Mouse (Mus musculus) embryo, embryonic 11.5 days (tissue): ENCODE data around the gene 2510002D24Rik.
A peak's percentile ranks its signal among the peaks of the same experiment; 100 is the strongest.
"Not testable (repeated sequence)": the region's sequence is repeated elsewhere in the genome, so short reads cannot be mapped to it uniquely, and the experiment has no call there.

ENCODE experiments used
- DNase-seq: peaks from one replicate; pipeline ENCODE4 v3.0.0-alpha.2; 2012; ENCODE audit warnings: low read depth, low spot score

The 2510002D24Rik gene

DNA sequence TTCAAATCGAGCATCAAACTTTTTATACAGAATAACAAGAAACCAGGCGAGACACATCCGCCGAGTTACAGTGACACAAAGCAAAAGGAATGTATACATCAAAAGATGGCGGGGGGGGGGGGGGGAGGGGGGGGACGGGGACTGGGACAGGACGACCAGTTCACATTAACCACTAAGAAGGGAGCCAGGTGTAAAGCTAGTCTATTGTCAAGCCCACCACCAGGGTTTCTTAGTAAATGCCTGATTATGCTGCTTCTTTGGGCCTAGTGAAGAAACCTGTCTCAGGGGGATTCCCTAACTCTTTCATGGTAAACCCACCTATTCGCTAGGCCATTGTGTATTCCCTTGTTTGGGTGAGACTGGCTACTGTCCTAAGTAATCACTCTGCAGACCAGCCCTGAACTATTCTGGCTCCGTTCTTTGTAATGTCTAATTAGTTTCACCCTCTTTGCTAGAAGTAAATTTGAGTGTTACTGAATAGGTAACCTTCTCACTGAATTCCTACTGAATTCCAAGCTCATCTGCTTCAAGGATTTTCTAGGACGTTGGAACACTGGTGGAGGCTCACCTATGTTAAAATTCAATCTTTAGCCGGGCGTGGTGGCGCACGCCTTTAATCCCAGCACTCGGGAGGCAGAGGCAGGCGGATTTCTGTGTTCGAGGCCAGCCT, 13.3 kb downstream of the 2510002D24Rik start:
- not testable (repeated sequence) for DNase-seq

DNA sequence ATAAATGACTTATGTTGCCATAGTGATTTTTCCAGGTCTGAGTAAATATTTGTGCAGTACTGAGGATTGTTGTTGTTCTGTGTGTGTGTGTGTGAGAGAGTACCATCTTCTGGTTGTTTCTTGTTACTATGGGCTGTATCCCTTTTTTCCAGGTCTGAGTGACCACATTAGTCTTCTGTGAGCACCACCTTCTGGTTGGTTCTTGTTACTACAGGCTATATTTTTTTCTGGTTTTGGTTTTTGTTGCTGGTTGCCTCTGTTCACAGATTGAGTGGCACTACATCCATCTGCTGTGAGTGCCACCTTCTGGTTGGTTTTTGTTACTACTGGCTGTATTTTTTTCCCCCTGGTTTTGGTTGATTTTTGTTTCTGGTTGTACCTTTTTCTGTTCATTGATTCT, 22.2 kb downstream of the 2510002D24Rik start:
- no peak for DNase-seq

DNA sequence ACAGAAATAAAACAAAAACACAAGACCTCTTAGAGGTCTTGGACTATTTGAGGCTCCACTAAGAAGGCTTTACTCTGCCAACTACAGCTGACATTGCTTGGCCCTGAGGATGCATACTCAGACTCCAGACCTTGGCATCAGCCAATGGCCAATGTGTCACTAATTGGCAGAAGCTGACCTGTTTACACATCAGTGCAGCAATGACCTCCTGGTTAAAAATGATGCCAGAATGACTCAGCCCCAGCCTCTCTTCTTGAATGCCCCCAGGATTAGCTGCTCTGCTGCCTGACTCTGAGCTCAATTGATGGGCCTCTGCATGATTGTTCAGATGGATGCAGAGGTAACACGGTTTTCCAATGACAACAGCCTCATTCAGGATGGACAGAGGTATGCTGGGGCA, 23.8 kb downstream of the 2510002D24Rik start:
- no peak for DNase-seq

DNA sequence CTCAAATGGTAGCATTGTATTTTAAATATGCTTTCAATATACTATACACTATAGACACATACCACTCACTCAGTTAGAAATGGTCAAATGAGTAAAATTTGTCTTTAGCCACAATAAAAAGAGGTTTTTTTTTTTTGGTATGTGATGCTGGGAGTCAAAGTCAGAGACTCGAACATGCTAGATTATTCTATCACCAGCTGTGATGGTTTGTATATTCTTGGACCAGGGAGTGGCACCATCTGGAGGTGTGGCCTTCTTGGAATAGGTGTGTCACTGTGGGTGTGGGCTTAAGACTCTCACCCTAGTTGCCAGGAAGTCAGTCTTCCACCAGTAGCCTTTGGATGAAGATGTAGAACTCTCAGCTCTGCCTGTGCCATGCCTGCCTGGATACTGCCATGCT, 34.1 kb downstream of the 2510002D24Rik start:
- not testable (repeated sequence) for DNase-seq

DNA sequence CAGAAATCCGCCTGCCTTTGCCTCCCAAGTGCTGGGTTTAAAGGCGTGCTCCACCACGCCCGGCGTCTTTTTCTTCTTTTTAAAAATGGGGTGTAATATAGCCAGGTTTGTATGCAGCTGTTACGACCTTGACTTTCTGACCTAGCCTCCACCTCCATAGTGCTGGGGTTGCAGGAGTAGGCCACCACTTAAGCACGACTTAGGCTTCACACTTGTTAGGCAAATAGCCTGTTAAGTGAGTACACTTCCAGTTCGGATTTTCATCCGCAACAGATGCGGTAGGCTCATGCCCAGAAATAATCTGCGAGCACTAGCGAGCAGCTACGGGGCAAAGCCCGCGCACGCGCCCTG, 39.7 kb downstream of the 2510002D24Rik start:
- DNase-seq: no peak

DNA sequence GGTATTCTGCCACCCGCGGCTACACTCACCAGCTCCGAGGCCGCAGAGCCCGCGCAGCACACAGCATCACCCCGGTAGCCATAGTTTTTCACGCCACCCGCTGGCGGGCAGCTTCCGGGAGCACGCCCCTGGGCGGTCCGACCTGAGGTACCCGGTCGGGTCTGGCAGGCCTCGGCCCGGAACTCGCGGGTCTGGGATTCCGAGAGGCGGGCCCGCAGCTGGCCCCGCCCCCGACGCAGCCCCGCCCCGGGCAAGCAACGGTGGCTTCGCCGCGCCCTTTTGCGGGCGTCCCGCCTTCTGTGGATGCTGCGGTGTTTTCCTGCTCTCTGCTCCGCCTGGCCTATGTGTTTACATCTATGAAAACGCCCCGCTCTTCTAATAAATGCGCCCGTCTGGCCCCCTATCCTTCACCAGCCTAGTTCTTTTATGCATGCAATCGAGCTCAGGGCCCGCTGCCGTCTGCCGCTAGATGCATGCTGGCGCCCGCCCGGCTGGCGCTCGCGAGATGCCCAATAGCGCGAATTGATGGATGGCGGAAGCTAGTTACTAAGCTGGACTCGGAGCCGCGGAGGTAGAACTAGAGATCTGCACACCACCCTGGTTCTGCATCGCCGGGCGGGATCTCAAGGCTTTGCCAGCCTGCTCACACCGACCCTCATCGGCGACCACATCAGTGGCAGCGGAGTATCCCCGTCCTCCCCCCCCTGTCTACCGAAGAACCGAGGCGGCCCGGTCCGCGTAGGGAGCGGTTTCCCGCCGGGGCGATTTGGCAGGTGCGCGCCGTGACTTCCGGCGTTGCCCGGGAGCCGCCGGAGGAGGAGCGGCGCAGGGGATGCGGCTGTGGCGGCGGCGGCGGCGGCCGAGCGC, 40.3 kb downstream of the 2510002D24Rik start, which contains the start of the genes Mrpl40 and Hira:
TSS of gene Mrpl40 (minus strand) at position 421 of the 867 bp plus-strand sequence.
TSS of gene Hira (plus strand) at position 596 of the 867 bp plus-strand sequence.
- peak; percentile 81 for DNase-seq

DNA sequence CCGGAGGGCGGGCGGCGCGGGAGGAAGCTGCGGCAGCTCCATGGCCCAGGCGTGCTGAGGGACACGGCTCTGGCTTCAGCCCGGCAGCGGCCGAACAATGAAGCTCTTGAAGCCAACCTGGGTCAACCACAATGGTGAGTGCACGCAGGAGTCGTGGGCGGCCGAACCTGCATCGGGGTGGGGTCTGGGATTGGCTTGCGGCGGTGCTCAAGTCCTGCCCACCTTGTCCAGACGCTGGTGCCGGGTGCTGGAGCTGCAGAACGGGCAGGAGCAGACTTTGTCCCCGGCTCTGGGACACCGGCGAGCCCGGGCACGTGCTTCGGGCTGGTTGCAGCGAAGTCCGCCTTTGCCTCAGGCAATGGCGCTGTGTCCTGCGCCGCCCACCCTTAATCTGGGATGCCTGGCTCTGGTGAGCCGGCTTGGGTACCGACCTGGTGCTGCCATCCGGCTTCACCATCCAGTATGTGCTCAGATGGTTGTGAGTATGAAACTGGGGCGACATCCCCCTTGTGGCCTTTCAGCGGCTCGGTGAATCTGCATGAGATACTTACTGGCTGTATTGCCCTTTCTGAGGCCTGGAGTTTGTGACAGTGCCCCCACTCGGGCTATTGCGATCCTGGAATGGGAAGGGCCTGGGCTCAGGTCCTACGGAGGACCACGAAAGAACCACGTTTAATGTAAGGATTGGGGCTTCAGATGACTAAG, 41.2 kb downstream of the 2510002D24Rik start:
- peak; percentile 54 for DNase-seq

DNA sequence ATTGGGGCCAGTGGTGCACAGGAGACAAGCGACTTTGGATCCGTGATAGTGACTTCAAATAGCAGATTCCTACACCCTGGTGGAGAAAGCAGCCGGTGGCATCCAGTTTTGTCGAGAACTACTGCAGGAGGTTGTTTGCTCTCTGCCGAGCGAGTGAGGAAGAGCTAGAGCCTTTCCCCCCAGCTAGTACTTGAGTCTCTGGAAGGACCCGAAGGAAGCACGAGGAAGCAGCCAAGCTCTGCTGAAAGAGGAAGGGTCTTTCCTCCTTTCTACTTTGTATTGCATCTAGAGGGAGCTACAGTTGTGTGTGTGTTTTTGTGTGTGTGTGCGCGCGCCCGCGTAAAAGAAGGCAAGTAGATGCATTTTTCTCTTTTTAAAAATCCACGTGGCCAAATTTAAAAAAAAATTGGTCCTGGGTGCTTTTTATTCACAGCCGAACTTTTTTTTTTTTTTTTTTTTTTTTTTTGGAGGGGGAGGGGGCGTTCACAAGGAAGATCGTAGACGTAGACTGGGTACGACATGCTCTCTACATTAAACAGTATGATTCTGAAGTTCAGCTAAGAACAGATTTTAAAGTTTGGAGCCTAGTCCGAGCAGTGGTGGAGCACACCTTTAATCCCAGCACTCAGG, 41.8 kb downstream of the 2510002D24Rik start:
- DNase-seq: no peak

DNA sequence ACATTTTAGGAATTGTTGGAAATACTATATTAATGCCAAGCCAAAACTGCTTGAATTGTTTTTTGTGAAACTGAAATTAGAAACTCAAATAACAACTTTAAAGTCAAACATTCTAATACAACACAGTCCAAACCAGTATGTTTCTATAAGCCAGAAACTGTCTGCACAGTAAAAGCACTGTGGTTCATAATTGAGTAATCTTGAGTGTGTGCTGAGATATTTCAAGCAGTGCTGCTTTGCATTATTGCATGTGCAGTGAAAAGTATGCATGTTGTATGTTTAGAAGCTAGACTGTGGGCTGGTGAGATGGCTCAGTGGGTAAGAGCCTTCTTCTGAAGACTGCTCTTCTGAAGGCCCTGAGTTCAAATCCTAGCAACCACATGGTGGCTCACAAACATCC, 47.7 kb downstream of the 2510002D24Rik start:
- no peak for DNase-seq
